Mouse (Mus musculus) cerebellum, adult 2 months (tissue): ENCODE measurements around the gene Usp19. TPM values are rescaled to one million over a fixed set of nuclear protein-coding genes. Genes with fewer than 3 reads are reported as not detected.
A peak's percentile ranks its signal among the peaks of the same experiment; 100 is the strongest.

ENCODE experiments used
- DNase-seq, 2 experiments: peaks; one replicate each; pipeline ENCODE4 v3.0.0; 2021
- H3K27ac ChIP-seq: fragments of 200-500 bp; 2 replicates; pipeline ENCODE4 v1.5.1; 2012; ENCODE audit warnings: low read length, control low read depth, inconsistent platforms; ENCODE audit not compliant: insufficient read depth
- H3K27me3 ChIP-seq: fragments of 200-500 bp; 2 replicates; pipeline ENCODE4 v1.6.1; 2012; ENCODE audit warnings: inconsistent platforms, mild to moderate bottlenecking, low read length, moderate library complexity; ENCODE audit not compliant: control insufficient read depth, insufficient read depth
- H3K4me1 ChIP-seq: fragments of 200-500 bp; 2 replicates; pipeline ENCODE4 v1.6.1; 2011; ENCODE audit warnings: low read length; ENCODE audit not compliant: control insufficient read depth, insufficient read depth
- H3K4me3 ChIP-seq: fragments of 200-500 bp; replicated peaks from 2 replicates; pipeline ENCODE3; 2011; ENCODE audit warnings: mild to moderate bottlenecking, low read depth, low read length, control low read depth; ENCODE audit not compliant: insufficient read depth
- CTCF ChIP-seq: fragments of 200-500 bp; IDR thresholded peaks from 2 replicates; pipeline ENCODE4 v1.5.1; 2011; ENCODE audit warnings: low read depth, mild to moderate bottlenecking, control low read depth, low read length, moderate library complexity, borderline replicate concordance; ENCODE audit not compliant: insufficient read depth
- POLR2A ChIP-seq: fragments of 200-500 bp; IDR thresholded peaks from 2 replicates; pipeline ENCODE4 v1.6.1; 2011; ENCODE audit warnings: low read length, control low read depth, borderline replicate concordance; ENCODE audit not compliant: insufficient read depth
- whole genome bisulfite sequencing: fragments of 180-500 bp; shearing (Covaris S2); methylation state at CpG from one replicate; pipeline ENCODE4 v1.1.7; 2018; 5-methylcytosine and 5-hydroxymethylcytosine counted together
- polyA plus RNA-seq: library from polyadenylated mRNA; depleted of rRNA; stranded (reverse); fragments of >200 nt; gene quantifications from 2 replicates; pipeline ENCODE4 v1.2.3, GENCODE M21; 2012

Gene Usp19
- polyA plus RNA-seq, 1 experiment = 192 TPM

- Histone ChIP-seq H3K27ac (peak overlapping the region; percentile 57; the same call in 1 of the 2 replicates), H3K27me3 (no peaks in the 10 kb centered on the region), H3K4me3 (peak overlapping the region; percentile 90), H3K4me1 (peaks cover 14% of the 10 kb centered on the region)
- TF ChIP-seq POLR2A = peak; percentile 31; the same call in 1 of the 2 replicates
- peak; percentile 75 for TF ChIP-seq CTCF
- peak; percentile 90 to 94 for DNase-seq
- under 1% methylated on average over 40 of the region's 40 CpGs for WGBS
Measured at GRCm38 (mm10) chr9:108452291-108452906, 38.0 kb upstream of the Usp19 start.

- Histone ChIP-seq H3K27me3 (no peaks in the 10 kb centered on the region), H3K27ac (no peak overlapping the region), H3K4me1 (peaks cover 14% of the 10 kb centered on the region), H3K4me3 (peak overlapping the region; percentile 90)
- 40% methylated on average over 6 of the region's 6 CpGs for WGBS
- no peak for DNase-seq
- TF ChIP-seq CTCF = no peak
- no peak for TF ChIP-seq POLR2A
Measured at GRCm38 (mm10) chr9:108452911-108453310, 37.5 kb upstream of the Usp19 start.

DNA sequence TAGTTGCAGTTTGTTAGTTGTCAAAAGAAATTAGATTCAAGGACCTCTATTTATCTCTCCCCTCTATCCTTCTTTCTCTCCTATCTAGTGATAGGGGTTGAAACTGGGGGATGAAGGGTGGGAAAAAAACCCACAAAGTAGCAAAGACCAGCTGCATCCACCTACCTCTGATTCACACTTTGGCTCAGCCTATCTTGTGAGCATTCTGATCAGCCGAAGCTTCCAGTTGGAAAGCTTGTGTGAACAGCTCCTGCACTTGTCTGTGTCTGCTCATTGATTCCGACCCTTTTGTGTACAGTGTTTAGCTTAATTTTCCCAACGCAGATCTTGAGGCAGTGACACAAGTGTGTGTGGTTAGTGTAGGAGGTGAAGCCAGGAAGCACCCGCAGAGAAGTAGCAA lies 36.9 kb upstream of the Usp19 start:
- 37% methylated on average over 4 of the region's 4 CpGs for WGBS
- no peak overlapping the region for H3K27ac ChIP-seq
- H3K27me3 ChIP-seq = no peaks in the 10 kb centered on the region
- H3K4me1 ChIP-seq = peaks cover 14% of the 10 kb centered on the region
- DNase-seq = no peak
- no peak for TF ChIP-seq CTCF
- TF ChIP-seq POLR2A = no peak
- H3K4me3 ChIP-seq = no peak overlapping the region

DNA sequence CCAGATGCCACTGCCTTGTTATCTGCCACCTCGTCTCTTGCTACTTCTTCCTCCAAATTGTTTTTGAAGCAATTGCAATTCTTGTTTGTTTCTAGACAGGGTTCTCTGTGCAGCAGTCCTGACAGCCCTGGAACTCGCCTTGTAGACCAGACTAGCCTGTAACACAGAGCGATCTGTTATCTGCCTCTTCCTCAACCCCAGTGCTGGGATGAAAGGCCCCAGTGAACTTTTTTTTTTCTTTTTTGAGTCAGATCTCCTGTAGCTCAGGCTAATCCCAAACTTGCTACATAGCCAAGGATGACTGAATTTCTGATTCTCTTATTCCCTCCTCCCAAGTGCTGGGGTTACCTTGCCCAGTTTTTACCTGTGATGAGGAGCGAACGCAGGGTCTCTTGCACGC lies 36.0 kb upstream of the Usp19 start:
- DNase-seq = no peak
- H3K27ac ChIP-seq = no peak overlapping the region
- TF ChIP-seq CTCF = no peak
- no peak for TF ChIP-seq POLR2A
- no peaks in the 10 kb centered on the region for H3K27me3 ChIP-seq
- peaks cover 14% of the 10 kb centered on the region for H3K4me1 ChIP-seq
- no peak overlapping the region for H3K4me3 ChIP-seq
- 87% methylated on average over 6 of the region's 6 CpGs for WGBS

DNA sequence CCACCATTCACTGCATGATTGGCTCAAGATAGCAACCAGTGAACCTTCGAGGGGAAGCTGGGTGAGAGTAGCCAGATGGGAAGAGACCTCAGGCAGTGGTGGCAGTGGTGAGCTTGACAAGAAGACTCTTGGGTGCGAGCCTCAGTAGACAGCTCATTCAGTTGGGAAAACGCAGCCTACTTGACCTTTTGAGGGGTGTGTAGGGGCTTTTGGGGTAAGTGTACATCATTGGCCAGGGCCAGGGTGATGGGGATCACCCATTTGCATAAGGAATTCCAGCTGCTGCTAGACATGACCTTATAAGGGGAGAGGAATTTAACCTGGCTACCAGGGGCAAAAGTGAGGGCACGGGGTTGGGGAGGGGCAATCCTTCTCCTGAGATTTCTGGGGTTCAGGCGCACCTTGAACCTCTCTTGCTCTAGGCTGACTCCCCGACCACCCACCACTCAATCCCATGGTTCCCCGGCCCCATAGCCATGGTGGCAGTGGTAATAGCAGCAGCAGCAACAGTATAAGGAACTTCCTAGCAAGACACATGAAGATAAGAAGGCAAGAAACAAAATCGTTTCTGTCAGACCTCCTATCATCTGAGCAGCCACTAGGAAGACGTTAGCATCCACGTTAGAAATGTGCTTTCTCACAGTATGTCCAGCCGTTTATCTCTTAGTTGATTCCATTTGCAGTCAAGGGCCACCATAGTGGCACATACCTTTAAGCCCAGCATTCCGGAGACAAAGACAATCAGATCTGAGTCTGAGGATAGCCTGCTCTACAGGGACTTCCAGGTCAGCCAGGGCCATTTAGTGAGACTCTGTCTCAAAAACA lies 34.4 kb upstream of the Usp19 start:
- DNase-seq = no peak
- WGBS = 71% methylated on average over 12 of the region's 12 CpGs
- H3K27me3 ChIP-seq = no peaks in the 10 kb centered on the region
- no peak for TF ChIP-seq POLR2A
- no peak for TF ChIP-seq CTCF
- H3K4me1 ChIP-seq = peaks cover 5% of the 10 kb centered on the region
- H3K4me3 ChIP-seq = no peak overlapping the region
- no peak overlapping the region for H3K27ac ChIP-seq

GRCm38 (mm10) chr9:108456953-108457352 lies 33.4 kb upstream of the Usp19 start:
- WGBS = 85% methylated on average over 10 of the region's 10 CpGs
- Histone ChIP-seq H3K4me3 (no peak overlapping the region), H3K4me1 (no peaks in the 10 kb centered on the region), H3K27me3 (no peaks in the 10 kb centered on the region), H3K27ac (no peak overlapping the region)
- TF ChIP-seq POLR2A (no peak), CTCF (no peak)
- DNase-seq = no peak

- no peak for DNase-seq
- 83% methylated on average over 1 of the region's 1 CpGs for WGBS
- H3K4me1 ChIP-seq = peaks cover 3% of the 10 kb centered on the region; the same call in 1 of the 2 replicates
- no peak overlapping the region for H3K27ac ChIP-seq
- H3K4me3 ChIP-seq = peak overlapping the region; percentile 57
- H3K27me3 ChIP-seq = no peaks in the 10 kb centered on the region
- no peak for TF ChIP-seq CTCF
Measured at GRCm38 (mm10) chr9:108459939-108460318, 30.5 kb upstream of the Usp19 start.
